Mouse (Mus musculus) left cerebral cortex, adult 2 months (tissue): ENCODE data around the gene Srrm4. TPM values are rescaled to one million over a fixed set of nuclear protein-coding genes. Genes with fewer than 3 reads are reported as not detected.
"Not testable (repeated sequence)": the region's sequence is repeated elsewhere in the genome, so short reads cannot be mapped to it uniquely, and the experiment has no call there.

ENCODE experiments used
- DNase-seq, 2 experiments: peaks; one replicate each; pipeline ENCODE4 v3.0.0; 2021 to 2022; ENCODE audit warnings: low spot score in 2 of 2, mixed read lengths in 1 of 2; ENCODE audit errors: extremely low spot score in 1 of 2
- H3K27ac ChIP-seq: fragments of 200-600 bp; 2 replicates; pipeline ENCODE4 v1.8.1; 2022
- H3K4me3 ChIP-seq: fragments of 200-600 bp; 2 replicates; pipeline ENCODE4 v1.8.1; 2022
- CTCF ChIP-seq: fragments of 200-600 bp; IDR thresholded peaks from 2 replicates; pipeline ENCODE4 v1.8.1; 2022; ENCODE audit warnings: antibody characterized with exemption, mild to moderate bottlenecking, moderate library complexity
- intact Hi-C: fragments of 180-260 bp; cut with DNase I; formaldehyde crosslinking; loops from one replicate; pipeline ENCODE4 v1.15.1; 2025
- total RNA-seq, 2 experiments: library from RNA; stranded (reverse); gene quantifications; 2 replicates each; pipeline ENCODE4 v1.2.3; 2021

Gene Srrm4
- total RNA-seq, 2 experiments from 2014 or later, result 28.8 to 30.7 TPM

GRCm38 (mm10) chr5:116426701-116427100, 164.9 kb downstream of the Srrm4 start:
- DNase-seq, result no peak
- H3K4me3 ChIP-seq, result no peak overlapping the region
- intact Hi-C loops, result no loop called here
- no peak for TF ChIP-seq CTCF
- H3K27ac ChIP-seq, result no peak overlapping the region

DNA sequence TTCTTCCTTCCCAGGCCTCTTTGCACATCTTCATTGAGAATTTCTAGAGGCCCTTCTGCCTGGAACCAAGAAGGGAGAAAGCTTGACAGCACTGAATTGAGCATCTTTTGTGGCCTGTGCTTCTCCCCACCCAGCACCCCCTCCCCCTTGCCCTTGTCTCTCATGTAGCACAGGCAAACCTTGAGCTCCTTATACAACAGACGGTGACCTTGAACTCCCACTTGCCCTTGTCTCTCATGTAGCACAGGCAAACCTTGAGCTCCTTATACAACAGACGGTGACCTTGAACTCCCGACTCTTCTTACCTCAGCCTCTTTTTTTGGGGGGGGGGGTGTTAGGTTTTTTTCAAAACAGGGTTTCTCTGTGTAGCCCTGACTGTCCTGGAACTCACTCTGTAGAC, 165.9 kb downstream of the Srrm4 start:
- intact Hi-C loops, H3K27ac ChIP-seq, H3K4me3 ChIP-seq, DNase-seq: not testable (repeated sequence)

GRCm38 (mm10) chr5:116425273-116425672, 166.3 kb downstream of the Srrm4 start:
- intact Hi-C loops, result no loop called here
- Histone ChIP-seq H3K4me3 (no peak overlapping the region), H3K27ac (no peak overlapping the region)
- DNase-seq, result no peak
- no peak for TF ChIP-seq CTCF

GRCm38 (mm10) chr5:116423746-116424145, 167.9 kb downstream of the Srrm4 start:
- intact Hi-C loops, result no loop called here
- no peak for TF ChIP-seq CTCF
- Histone ChIP-seq H3K27ac (no peak overlapping the region), H3K4me3 (no peak overlapping the region)
- no peak for DNase-seq

GRCm38 (mm10) chr5:116422699-116423201, 168.9 kb downstream of the Srrm4 start, which contains the start of gene Hspb8:
Hspb8 (minus strand) TSS chr5:116422864.
- intact Hi-C loops, result no loop called here
- peak within 1 kb of the TSS; percentile 48 for H3K27ac ChIP-seq

DNA sequence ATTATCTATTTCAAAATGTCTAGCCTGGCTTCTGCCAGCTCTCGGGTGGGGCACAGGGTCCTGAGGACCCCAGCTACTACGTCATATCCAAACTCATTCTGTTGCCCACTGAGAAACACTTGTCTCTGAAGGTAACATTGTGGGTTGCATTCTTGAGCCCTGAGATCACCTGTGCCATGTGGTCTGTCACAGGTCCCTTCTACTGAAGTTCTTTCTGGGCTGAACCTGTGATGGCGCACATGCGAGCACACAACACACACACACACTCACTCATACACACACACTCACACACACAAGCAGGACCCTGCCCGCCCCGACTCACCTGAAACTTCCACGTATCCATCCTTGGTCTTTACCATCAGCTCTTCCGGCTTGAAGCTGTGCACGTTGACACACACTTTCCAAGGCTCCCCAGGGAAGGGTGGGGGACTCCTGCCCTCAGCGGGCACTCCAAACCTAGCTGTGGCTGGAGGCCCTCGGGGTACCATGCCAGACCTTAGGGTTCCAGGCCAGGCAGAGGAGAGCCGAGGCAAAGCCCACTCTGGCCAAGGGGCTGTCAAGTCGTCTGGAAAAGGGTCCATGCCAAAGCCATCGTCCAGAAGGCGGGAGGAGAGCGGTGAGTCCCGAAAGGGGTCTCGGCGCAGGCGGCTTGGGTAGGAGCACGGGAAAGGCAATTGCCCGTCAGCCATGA, 169.7 kb downstream of the Srrm4 start:
- intact Hi-C loops, result no loop called here
- H3K27ac ChIP-seq, result peak overlapping the region; percentile 48
- DNase-seq, result no peak
- peak overlapping the region; percentile 34 for H3K4me3 ChIP-seq
- TF ChIP-seq CTCF, result no peak

More at GRCm38 (mm10) chr5:116422699-116423201, 168.9 kb downstream of the Srrm4 start, which contains the start of gene Hspb8:
- TF ChIP-seq CTCF, result no peak
- DNase-seq, result peak; percentile 29 to 33
- H3K4me3 ChIP-seq, result peak within 1 kb of the TSS; percentile 34

- intact Hi-C loops, result no loop called here
- no peak for TF ChIP-seq CTCF
- Histone ChIP-seq H3K4me3 (no peak overlapping the region), H3K27ac (no peak overlapping the region)
- DNase-seq, result peak; percentile 25 to 30
Observed at GRCm38 (mm10) chr5:116420759-116421225, 170.8 kb downstream of the Srrm4 start.

- H3K4me3 ChIP-seq, result no peak overlapping the region
- no peak for DNase-seq
- intact Hi-C loops, result no loop called here
- H3K27ac ChIP-seq, result no peak overlapping the region
- TF ChIP-seq CTCF, result no peak
Observed at GRCm38 (mm10) chr5:116420213-116420612, 171.4 kb downstream of the Srrm4 start.

GRCm38 (mm10) chr5:116419322-116420045, 172.1 kb downstream of the Srrm4 start:
- TF ChIP-seq CTCF, result no peak
- Histone ChIP-seq H3K27ac (no peak overlapping the region), H3K4me3 (no peak overlapping the region)
- DNase-seq, result no peak
- intact Hi-C loops, result no loop called here

- no peak overlapping the region for H3K4me3 ChIP-seq
- intact Hi-C loops, result no loop called here
- DNase-seq, result no peak
- no peak for TF ChIP-seq CTCF
- no peak overlapping the region for H3K27ac ChIP-seq
Observed at GRCm38 (mm10) chr5:116416208-116416607, 175.4 kb downstream of the Srrm4 start.

DNA sequence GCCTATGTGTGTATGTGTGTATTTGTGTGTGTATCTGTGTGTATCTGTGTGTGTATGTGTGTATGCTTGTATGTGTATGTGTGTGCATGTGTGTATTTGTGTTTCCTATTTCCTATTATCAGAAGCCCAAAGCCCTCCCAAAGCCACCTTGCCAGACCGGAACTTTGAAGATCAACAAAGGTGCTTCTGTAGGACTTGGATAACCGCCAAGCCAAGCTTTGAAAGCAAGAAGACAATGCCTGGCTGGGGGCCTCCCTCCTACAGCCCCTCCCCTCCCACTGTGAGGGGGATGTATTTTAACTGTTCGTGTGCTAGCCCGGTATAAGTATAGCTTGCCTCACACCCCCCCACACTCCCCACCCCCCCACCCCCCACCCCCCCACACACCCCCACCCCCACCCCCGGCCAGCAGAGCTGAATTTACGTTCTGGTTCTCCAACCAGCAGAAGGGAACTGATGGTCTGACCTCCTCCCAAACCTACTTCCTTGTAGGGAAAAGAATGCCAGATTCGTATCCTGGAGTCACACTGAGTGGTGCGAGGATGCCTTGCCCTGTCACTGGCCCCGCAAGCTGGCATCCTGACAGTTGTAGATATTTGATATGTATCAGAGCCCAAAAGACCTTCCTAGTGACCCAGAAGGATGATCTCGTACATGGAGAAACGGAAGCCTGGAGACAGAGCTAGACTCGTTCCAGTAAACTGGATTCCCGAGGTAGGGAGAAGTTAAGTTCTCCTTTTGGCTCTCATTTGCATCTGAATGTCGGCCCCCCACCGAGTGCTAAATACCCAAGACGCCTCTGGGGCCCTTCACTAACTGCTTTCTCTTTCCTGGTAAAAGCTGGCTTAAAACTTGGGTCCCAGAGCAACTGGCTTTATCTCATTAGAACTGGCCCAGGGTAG, 181.7 kb downstream of the Srrm4 start:
- intact Hi-C loops, result no loop called here
- Histone ChIP-seq H3K4me3 (no peak overlapping the region), H3K27ac (no peak overlapping the region)
- TF ChIP-seq CTCF, result no peak
- DNase-seq, result no peak
